10 mouse cellular contexts compared by ENCODE assay signal in genomic region chr7:34319123-34319522, GRCm38 (mm10). TPM values are rescaled to one million over a fixed set of nuclear protein-coding genes. Genes with fewer than 3 reads are reported as not detected.
DNase-seq lines count a peak whose midpoint lies in the region; ATAC-seq and TF ChIP-seq lines count a peak whose summit lies in the region.
"Had no signal": no experiment of that assay in that cellular context is flagged by ENCODE, and none has a peak within 500 bp of the region (broad histone marks: within the 10 kb centered on the region; RNA-seq: fewer than 3 reads in every experiment).

No protein-coding gene starts in this region.

- ATAC-seq in embryonic facial prominence, embryonic 14.5 days (ENCODE audit: low read depth), result no peak
- ATAC-seq in heart, postnatal 0 days (ENCODE audit: insufficient read depth, low read depth), result peak; percentile 25; the same call in 1 of the 2 replicates
- no peak for ATAC-seq in forebrain, embryonic 12.5 days (ENCODE audit: low FRiP score)

- no peak overlapping the region for H3K9ac ChIP-seq in embryonic facial prominence, embryonic 14.5 days (ENCODE audit: low read depth, low read length)
- H3K9ac ChIP-seq in heart, postnatal 0 days (replicated peaks; ENCODE audit: low read depth, low read length), result no peak overlapping the region
- no peak overlapping the region for H3K9ac ChIP-seq in forebrain, embryonic 12.5 days
- H3K9ac ChIP-seq: liver, embryonic 15.5 days had no signal

- DNase-seq in embryonic facial prominence, embryonic 14.5 days (ENCODE audit: low spot score), result peak; percentile 81
- no peak for DNase-seq in embryonic facial prominence, embryonic 10.5 days (ENCODE audit: low spot score)
- peak; percentile 74 for DNase-seq in Muller cell, postnatal 12 days (ENCODE audit: inconsistent ontology term)
- DNase-seq in heart, postnatal 0 days (ENCODE audit: low spot score), result peak; percentile 25
- peak; percentile 43 to 57 for DNase-seq in kidney, postnatal 4 days
- DNase-seq in thymus, postnatal 10 days (ENCODE audit: low spot score in 2 of 2), result no peak
- DNase-seq in right cerebral cortex, adult 18-20 months, result no peak
- DNase-seq: right cerebral cortex, postnatal 25 days had no signal

- no peak for TF ChIP-seq EP300 in heart, postnatal 0 days (IDR thresholded peaks at IDR 0.05; ENCODE audit: low read depth)

- H3K9me3 ChIP-seq in embryonic facial prominence, embryonic 14.5 days (ENCODE audit: control insufficient read depth, low read length), result no peaks in the 10 kb centered on the region
- H3K9me3 ChIP-seq in embryonic facial prominence, embryonic 10.5 days, result no peaks in the 10 kb centered on the region
- no peaks in the 10 kb centered on the region for H3K9me3 ChIP-seq in heart, postnatal 0 days (replicated peaks; ENCODE audit: control insufficient read depth, low read length)
- H3K9me3 ChIP-seq in forebrain, embryonic 12.5 days, result no peaks in the 10 kb centered on the region

- no peak overlapping the region for H3K4me3 ChIP-seq in embryonic facial prominence, embryonic 14.5 days (ENCODE audit: low read depth, low read length)
- no peak overlapping the region for H3K4me3 ChIP-seq in embryonic facial prominence, embryonic 10.5 days
- H3K4me3 ChIP-seq in heart, postnatal 0 days (ENCODE audit: low read depth, low read length), result no peak overlapping the region
- no peak overlapping the region for H3K4me3 ChIP-seq in forebrain, embryonic 12.5 days (replicated peaks)
- H3K4me3 ChIP-seq: liver, embryonic 15.5 days had no signal

- no peak overlapping the region for H3K4me2 ChIP-seq in embryonic facial prominence, embryonic 14.5 days (ENCODE audit: low read depth, low read length)
- H3K4me2 ChIP-seq in heart, postnatal 0 days (ENCODE audit: low read depth, low read length), result no peak overlapping the region
- H3K4me2 ChIP-seq in forebrain, embryonic 12.5 days, result no peak overlapping the region
- H3K4me2 ChIP-seq: liver, embryonic 15.5 days had no signal

- H3K36me3 ChIP-seq in embryonic facial prominence, embryonic 14.5 days (ENCODE audit: control insufficient read depth, insufficient read depth, low read length), result no peaks in the 10 kb centered on the region
- no peaks in the 10 kb centered on the region for H3K36me3 ChIP-seq in embryonic facial prominence, embryonic 10.5 days (replicated peaks)
- no peaks in the 10 kb centered on the region for H3K36me3 ChIP-seq in heart, postnatal 0 days (replicated peaks; ENCODE audit: control insufficient read depth, insufficient read depth, low read length)
- H3K36me3 ChIP-seq in forebrain, embryonic 12.5 days (replicated peaks), result no peaks in the 10 kb centered on the region
- H3K36me3 ChIP-seq: liver, embryonic 15.5 days had no signal

- no peaks in the 10 kb centered on the region for H3K4me1 ChIP-seq in embryonic facial prominence, embryonic 14.5 days (ENCODE audit: control insufficient read depth, insufficient read depth, low read length)
- H3K4me1 ChIP-seq in embryonic facial prominence, embryonic 10.5 days, result peaks cover 10% of the 10 kb centered on the region
- peaks cover 5% of the 10 kb centered on the region for H3K4me1 ChIP-seq in heart, postnatal 0 days (ENCODE audit: control insufficient read depth, insufficient read depth)
- H3K4me1 ChIP-seq in forebrain, embryonic 12.5 days, result 0 out of 2 replicates have a peak, but pooled peaks cover 5% of the 10 kb centered on the region
- H3K4me1 ChIP-seq: liver, embryonic 15.5 days had no signal

- 51% methylated on average over 2 of the region's 2 CpGs for WGBS in embryonic facial prominence, embryonic 14.5 days
- WGBS in embryonic facial prominence, embryonic 10.5 days, result 89% methylated on average over 2 of the region's 2 CpGs
- WGBS in heart, postnatal 0 days, result 45% methylated on average over 2 of the region's 2 CpGs
- WGBS in forebrain, embryonic 12.5 days, result 95% methylated on average over 2 of the region's 2 CpGs

- no peak overlapping the region for H3K27ac ChIP-seq in embryonic facial prominence, embryonic 14.5 days (replicated peaks; ENCODE audit: low read depth, low read length)
- H3K27ac ChIP-seq in embryonic facial prominence, embryonic 10.5 days (replicated peaks), result no peak overlapping the region
- H3K27ac ChIP-seq in heart, postnatal 0 days (ENCODE audit: low read depth), result peak overlapping the region; percentile 68
- no peak overlapping the region for H3K27ac ChIP-seq in forebrain, embryonic 12.5 days
- H3K27ac ChIP-seq: liver, embryonic 15.5 days had no signal

- no peaks in the 10 kb centered on the region for H3K27me3 ChIP-seq in embryonic facial prominence, embryonic 14.5 days (replicated peaks; ENCODE audit: control insufficient read depth, insufficient read depth, low read length)
- no peaks in the 10 kb centered on the region for H3K27me3 ChIP-seq in embryonic facial prominence, embryonic 10.5 days (replicated peaks; ENCODE audit: low read depth, poor library complexity, severe bottlenecking)
- no peaks in the 10 kb centered on the region for H3K27me3 ChIP-seq in heart, postnatal 0 days (ENCODE audit: control insufficient read depth, insufficient read depth, low read length)
- no peaks in the 10 kb centered on the region for H3K27me3 ChIP-seq in forebrain, embryonic 12.5 days
- H3K27me3 ChIP-seq: liver, embryonic 15.5 days had no signal

- TF ChIP-seq CTCF in heart, postnatal 0 days (IDR thresholded peaks at IDR 0.05; ENCODE audit: low read depth), result no peak

RNA-seq across cellular contexts. Expression of gene 4931406P16Rik, which starts 5.8 kb away (rescaled TPM):
- polyA plus RNA-seq in embryonic facial prominence, embryonic 14.5 days (2014; fragmentation: Nextera tagmentation; extraction: Ambion mirVana), result 36.1 and 40.3 TPM in 2 replicates
- 27.8 and 30.7 TPM in 2 replicates for polyA plus RNA-seq in embryonic facial prominence, embryonic 10.5 days (2016; fragmentation: Nextera tagmentation; extraction: Ambion mirVana)
- total RNA-seq in heart, postnatal 0 days (2014; rRNA removed; ENCODE audit: low replicate concordance), result 62.1 and 67.8 TPM in 2 replicates
- 25.4 and 25.9 TPM in 2 replicates for polyA plus RNA-seq in heart, postnatal 0 days (2015; fragmentation: Nextera tagmentation; extraction: Ambion mirVana)
- polyA plus RNA-seq in forebrain, embryonic 12.5 days (2016; fragmentation: Nextera tagmentation; extraction: Ambion mirVana), result 33.4 and 33.5 TPM in 2 replicates

Comparison
In these comparisons a context has a peak if more than half of its experiments do, and no peak if none do; other contexts are left out.
1. DNase-seq: peak in embryonic facial prominence, embryonic 14.5 days (single experiment), Muller cell, postnatal 12 days (single experiment), heart, postnatal 0 days (single experiment) and kidney, postnatal 4 days (2 of 2); none in embryonic facial prominence, embryonic 10.5 days (single experiment), thymus, postnatal 10 days (0 of 2) and right cerebral cortex, adult 18-20 months (single experiment).